In genomic region chr6:12742791-12743190, GRCm38 (mm10) we compare ENCODE assay signal across 17 mouse cellular contexts. TPM values are rescaled to one million over a fixed set of nuclear protein-coding genes. Genes with fewer than 3 reads are reported as not detected.
"Had no signal": no experiment of that assay in that cellular context is flagged by ENCODE, and none has a peak within 500 bp of the region (broad histone marks: within the 10 kb centered on the region; RNA-seq: fewer than 3 reads in every experiment).

No protein-coding gene starts in this region.

- H3K9ac ChIP-seq: neural tube, embryonic 13.5 days; neural tube, embryonic 15.5 days; stomach, embryonic 15.5 days had no signal

- DNase-seq: retina, postnatal 1 day; right cerebral cortex, adult 18-20 months; right cerebral cortex, postnatal 14 days; right cerebral cortex, postnatal 25 days; right cerebral cortex, postnatal 4 days; spleen, adult 18-20 months; thymus, adult 18-20 months; thymus, adult 2 months; thymus, postnatal 14 days; thymus, postnatal 25 days; thymus, postnatal 36 days; thymus, postnatal 4 days had no signal

- H3K4me1 ChIP-seq: stomach, embryonic 15.5 days had no signal

- H3K9me3 ChIP-seq: neural tube, embryonic 13.5 days; neural tube, embryonic 15.5 days; stomach, embryonic 15.5 days had no signal

- H3K4me3 ChIP-seq: neural tube, embryonic 13.5 days; neural tube, embryonic 15.5 days; stomach, embryonic 15.5 days had no signal

- H3K27me3 ChIP-seq: neural tube, embryonic 13.5 days; neural tube, embryonic 15.5 days; stomach, embryonic 15.5 days had no signal

- H3K27ac ChIP-seq: neural tube, embryonic 13.5 days; neural tube, embryonic 15.5 days; stomach, embryonic 15.5 days; stomach, postnatal 0 days had no signal

- H3K4me2 ChIP-seq: neural tube, embryonic 13.5 days; neural tube, embryonic 15.5 days; stomach, embryonic 15.5 days had no signal

- H3K36me3 ChIP-seq: neural tube, embryonic 13.5 days; neural tube, embryonic 15.5 days; stomach, embryonic 15.5 days had no signal

RNA-seq across cellular contexts. Expression of gene Thsd7a, which starts 6.4 kb away (rescaled TPM):
- total RNA-seq: neutrophil, adult 5-6 weeks had no signal
